Mouse (Mus musculus) forebrain, embryonic 12.5 days (tissue): ENCODE measurements at regions not wholly inside any gene's neighbourhood (a gene's known extent, or its start where the extent isn't known, plus 50 kb on each side); places are given as distances from the start of the nearest gene placed in this dataset.
"Not testable (repeated sequence)": the region's sequence is repeated elsewhere in the genome, so short reads cannot be mapped to it uniquely, and the experiment has no call there.

Experiments
- ATAC-seq: fragments of 200-750 bp; cut with Nextera tagmentation; 2 replicates; pipeline ENCODE4 v1.8.0; 2017; ENCODE audit warnings: moderate TSS enrichment; ENCODE audit not compliant: low FRiP score
- H3K27ac ChIP-seq: fragments of 300-500 bp; sonication (generic); 2 replicates; pipeline ENCODE4 v1.5.1; 2016; ENCODE audit warnings: mild to moderate bottlenecking
- H3K27me3 ChIP-seq: fragments of 300-500 bp; sonication (generic); 2 replicates; pipeline ENCODE4 v1.6.1; 2016; ENCODE audit warnings: mild to moderate bottlenecking
- H3K36me3 ChIP-seq: fragments of 300-500 bp; sonication (generic); replicated peaks from 2 replicates; pipeline ENCODE4 v1.6.1; 2016; ENCODE audit warnings: mild to moderate bottlenecking
- H3K4me1 ChIP-seq: fragments of 300-500 bp; sonication (generic); 2 replicates; pipeline ENCODE4 v1.6.1; 2016
- H3K4me2 ChIP-seq: fragments of 300-500 bp; sonication (generic); 2 replicates; pipeline ENCODE4 v1.6.1; 2016; ENCODE audit warnings: mild to moderate bottlenecking, moderate library complexity
- H3K4me3 ChIP-seq: fragments of 300-500 bp; sonication (generic); replicated peaks from 2 replicates; pipeline ENCODE4 v1.5.1; 2016; ENCODE audit warnings: mild to moderate bottlenecking
- H3K9ac ChIP-seq: fragments of 300-500 bp; sonication (generic); 2 replicates; pipeline ENCODE4 v1.6.1; 2016; ENCODE audit warnings: mild to moderate bottlenecking
- H3K9me3 ChIP-seq: fragments of 300-500 bp; sonication (generic); 2 replicates; pipeline ENCODE4 v1.6.1; 2016
- WGBS: fragments of 180-500 bp; shearing (Covaris S2); methylation state at CpG from one replicate; pipeline ENCODE4 v1.1.7; 2016; 5-methylcytosine and 5-hydroxymethylcytosine counted together

GRCm38 (mm10) chr14:60556541-60556940 lies 77.3 kb upstream of the Spata13 start:
- H3K9me3 ChIP-seq = no peaks in the 10 kb centered on the region
- peaks cover 34% of the 10 kb centered on the region for H3K4me1 ChIP-seq
- WGBS = 85% methylated on average over 5 of the region's 5 CpGs
- H3K27me3 ChIP-seq = no peaks in the 10 kb centered on the region
- no peak for ATAC-seq
- H3K36me3 ChIP-seq = no peaks in the 10 kb centered on the region
- no peak overlapping the region for H3K4me3 ChIP-seq
- no peak overlapping the region for H3K9ac ChIP-seq
- no peak overlapping the region for H3K27ac ChIP-seq
- no peak overlapping the region for H3K4me2 ChIP-seq

DNA sequence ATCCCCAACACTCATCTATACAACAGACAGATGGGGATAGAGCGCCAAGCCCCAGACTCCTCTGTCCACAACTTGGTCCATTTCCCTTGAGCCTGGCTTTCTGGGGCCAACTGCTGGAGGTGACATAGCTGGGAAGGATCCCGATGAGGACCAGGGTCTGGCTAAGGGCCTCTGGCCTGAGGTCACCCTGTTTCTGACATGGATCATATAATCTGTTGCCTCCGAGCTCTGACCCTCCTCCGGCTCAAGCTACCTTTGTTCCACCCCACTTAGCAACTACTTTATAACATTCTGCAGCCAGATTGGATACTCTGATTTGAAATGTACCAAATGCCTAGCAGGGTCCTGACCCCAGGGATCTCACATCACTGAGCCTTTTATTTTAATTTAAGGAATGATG lies 76.8 kb upstream of the Spata13 start:
- Histone ChIP-seq H3K9ac (no peak overlapping the region), H3K4me3 (no peak overlapping the region), H3K9me3 (no peaks in the 10 kb centered on the region), H3K4me2 (no peak overlapping the region), H3K4me1 (peaks cover 34% of the 10 kb centered on the region), H3K36me3 (no peaks in the 10 kb centered on the region), H3K27ac (no peak overlapping the region), H3K27me3 (no peaks in the 10 kb centered on the region)
- WGBS = 56% methylated on average over 4 of the region's 4 CpGs
- ATAC-seq = no peak

- Histone ChIP-seq H3K4me1 (peaks cover 20% of the 10 kb centered on the region), H3K27ac (no peak overlapping the region), H3K9ac (no peak overlapping the region), H3K36me3 (no peaks in the 10 kb centered on the region), H3K4me3 (no peak overlapping the region), H3K4me2 (no peak overlapping the region), H3K9me3 (no peaks in the 10 kb centered on the region), H3K27me3 (no peaks in the 10 kb centered on the region)
- WGBS = 71% methylated on average over 5 of the region's 5 CpGs
- no peak for ATAC-seq
These were observed 74.4 kb upstream of the Spata13 start for GRCm38 (mm10) chr14:60559376-60559775.

GRCm38 (mm10) chr14:60559826-60560529 lies 73.8 kb upstream of the Spata13 start:
- Histone ChIP-seq H3K27ac (no peak overlapping the region), H3K9me3 (no peaks in the 10 kb centered on the region), H3K27me3 (no peaks in the 10 kb centered on the region), H3K9ac (no peak overlapping the region), H3K4me1 (peaks cover 14% of the 10 kb centered on the region), H3K36me3 (no peaks in the 10 kb centered on the region), H3K4me2 (no peak overlapping the region), H3K4me3 (no peak overlapping the region)
- 0 out of 2 replicates have a peak, but pooled peaks have one; percentile 17 for ATAC-seq
- 82% methylated on average over 13 of the region's 13 CpGs for WGBS

DNA sequence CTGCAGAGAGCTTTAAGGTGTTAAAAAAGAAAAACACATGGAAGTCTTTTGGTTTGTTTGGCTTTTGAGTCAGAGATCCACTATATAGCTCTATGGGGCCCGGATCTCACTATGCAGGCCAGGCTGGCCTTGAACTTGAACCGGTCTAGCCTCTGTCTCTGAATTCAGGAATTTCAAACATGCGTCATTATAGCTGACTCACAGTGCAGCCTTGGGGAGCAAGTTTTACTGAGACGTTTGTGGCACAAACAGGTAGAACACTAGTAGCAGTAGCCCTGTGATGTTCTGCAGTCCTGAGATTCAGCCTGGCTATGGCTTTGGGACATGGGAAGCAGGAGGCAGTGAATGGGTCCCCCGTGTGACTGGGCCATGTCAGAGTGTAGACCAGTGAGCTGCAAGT lies 57.5 kb upstream of the Spata13 start:
- Histone ChIP-seq H3K9ac (no peak overlapping the region), H3K4me2 (no peak overlapping the region), H3K4me1 (no peaks in the 10 kb centered on the region; the same call in 1 of the 2 replicates), H3K9me3 (no peaks in the 10 kb centered on the region), H3K27me3 (no peaks in the 10 kb centered on the region), H3K27ac (no peak overlapping the region), H3K4me3 (no peak overlapping the region), H3K36me3 (no peaks in the 10 kb centered on the region)
- WGBS = 81% methylated on average over 5 of the region's 5 CpGs
- ATAC-seq = no peak

DNA sequence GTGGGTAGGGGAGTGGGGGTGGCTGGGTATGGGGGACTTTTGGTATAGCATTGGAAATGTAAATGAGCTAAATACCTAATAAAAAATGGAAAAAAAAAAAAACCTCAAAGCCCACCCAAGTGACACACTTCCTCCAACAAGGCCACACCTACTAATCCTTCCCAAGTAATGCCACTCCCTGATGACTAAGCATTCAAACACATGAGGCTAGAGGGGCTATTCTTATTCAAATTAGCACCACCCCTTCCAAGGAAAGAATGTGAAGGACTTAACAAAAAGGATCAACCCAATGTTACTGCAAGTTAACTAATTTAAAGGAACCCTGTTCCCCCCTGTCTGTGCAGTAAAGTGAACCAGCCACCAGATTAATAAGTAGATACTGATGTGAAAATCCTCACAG lies 53.7 kb upstream of the Spata13 start:
- H3K36me3 ChIP-seq, H3K4me1 ChIP-seq, H3K4me3 ChIP-seq, H3K9me3 ChIP-seq, H3K27ac ChIP-seq, H3K9ac ChIP-seq, ATAC-seq, H3K27me3 ChIP-seq, H3K4me2 ChIP-seq: not testable (repeated sequence)
